Mouse (Mus musculus) B cell, adult 2 months (primary cell): Measurements from ENCODE around the gene Rlf.

Experiments
- DNase-seq, 2 experiments: peaks; one replicate each; pipeline ENCODE4 v3.0.0; 2022

Gene Rlf

DNA sequence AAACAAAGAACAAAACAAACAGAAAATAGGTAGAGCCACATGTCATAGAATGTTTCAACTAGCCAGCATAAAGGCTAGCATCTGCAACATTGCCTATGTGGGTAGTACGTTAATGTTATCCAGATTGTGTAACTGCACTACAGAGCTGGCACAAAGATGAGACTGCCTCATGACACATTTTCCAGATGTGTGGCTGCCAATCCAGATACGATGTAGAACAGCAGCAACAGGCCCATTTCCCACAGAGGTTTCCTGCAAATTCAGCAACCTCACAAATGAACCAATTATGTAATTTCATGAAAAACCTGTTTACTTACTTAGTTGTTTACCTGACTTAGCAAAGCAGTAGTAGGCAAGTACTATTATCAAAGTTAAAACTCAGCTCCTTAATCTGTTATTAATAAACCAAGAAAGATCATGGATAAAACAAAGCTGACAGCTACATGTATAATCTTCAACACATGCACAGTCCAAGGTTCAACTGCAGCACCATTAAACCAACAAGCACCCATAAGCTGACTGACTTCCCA is 51.3 kb downstream of the Rlf start:
- no peak for DNase-seq

DNA sequence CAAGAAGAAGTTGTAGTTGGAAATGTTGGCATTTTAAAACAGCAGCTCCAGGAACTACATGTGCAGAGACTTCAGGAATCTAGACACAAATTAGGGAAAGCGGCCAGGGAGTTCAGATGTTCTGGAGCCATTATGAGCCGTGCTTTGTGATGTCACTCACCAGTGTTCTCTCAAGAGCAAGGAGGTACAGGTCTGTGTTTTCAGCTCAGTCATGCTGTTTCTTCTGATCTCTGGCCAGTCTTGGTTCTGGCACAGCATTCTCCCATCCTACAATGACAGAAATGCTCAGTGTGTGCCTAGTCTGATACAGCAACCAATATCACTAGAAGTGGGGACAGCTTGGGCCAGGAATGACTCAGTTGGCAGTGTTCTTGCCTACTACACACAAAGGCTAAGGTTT is 105.8 kb downstream of the Rlf start, which contains the start of gene Tmco2:
TSS of gene Tmco2 (minus strand) at position 101 of the 400 bp plus-strand sequence.
- DNase-seq: no peak

- no peak for DNase-seq
Measured at GRCm38 (mm10) chr4:121103304-121103703, 111.6 kb downstream of the Rlf start.

- DNase-seq: peak; percentile 89 to 90
Measured at GRCm38 (mm10) chr4:121097650-121098378, 117.1 kb downstream of the Rlf start, which contains the start of gene Zmpste24. Zmpste24 (minus strand) TSS chr4:121098241.
